Mouse (Mus musculus) urinary bladder, postnatal 10 days (tissue): ENCODE measurements around the gene Mymk.

Source experiments
- DNase-seq: peaks from one replicate; pipeline ENCODE4 v3.0.0; 2022; ENCODE audit warnings: low spot score

Mymk gene

DNA sequence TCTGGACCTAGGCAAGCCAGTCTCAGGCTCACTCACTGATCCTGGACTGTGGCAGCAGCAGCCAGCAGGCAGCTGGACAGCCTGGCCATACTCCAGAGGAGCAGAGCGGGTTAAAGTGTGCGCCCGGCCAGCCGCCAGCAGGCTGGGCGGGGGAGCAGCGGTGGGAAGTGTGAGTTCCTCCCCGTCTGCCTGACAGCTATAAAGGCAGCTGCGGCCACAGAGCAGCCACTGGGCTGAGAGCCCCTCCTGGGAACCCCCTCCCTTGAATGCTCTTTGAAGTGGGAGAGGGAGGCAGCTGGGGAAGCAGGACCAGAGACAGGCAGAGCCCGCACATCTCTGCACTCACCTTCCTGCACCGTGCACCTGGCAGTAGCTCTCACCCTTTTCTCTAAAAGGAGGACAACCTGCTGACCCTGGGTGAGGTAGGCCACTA lies 7.2 kb upstream of the Mymk start, which contains the start of gene Adamtsl2:
Adamtsl2 (plus strand) TSS at position 228 of the 433 bp plus-strand sequence.
- DNase-seq, result no peak

DNA sequence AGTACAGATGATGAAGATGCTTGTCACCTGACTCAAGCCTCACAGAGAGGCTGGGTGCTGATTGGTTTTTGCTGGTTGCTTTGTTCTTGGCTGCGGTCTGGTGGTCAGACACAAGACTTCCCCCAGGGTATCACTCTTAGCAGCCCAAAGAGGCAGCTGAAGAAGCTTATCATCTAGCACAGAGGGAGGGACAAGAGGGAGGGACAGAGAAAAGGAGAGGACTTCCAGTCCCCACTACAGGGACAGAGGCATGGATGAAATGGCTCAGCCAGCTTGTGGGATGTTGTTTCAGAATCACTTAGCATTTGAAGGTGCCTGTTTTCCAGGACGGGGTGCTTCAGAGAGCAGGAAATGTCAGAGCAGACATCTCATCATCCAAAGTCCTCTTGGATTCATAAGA lies 6.3 kb upstream of the Mymk start:
- no peak for DNase-seq

DNA sequence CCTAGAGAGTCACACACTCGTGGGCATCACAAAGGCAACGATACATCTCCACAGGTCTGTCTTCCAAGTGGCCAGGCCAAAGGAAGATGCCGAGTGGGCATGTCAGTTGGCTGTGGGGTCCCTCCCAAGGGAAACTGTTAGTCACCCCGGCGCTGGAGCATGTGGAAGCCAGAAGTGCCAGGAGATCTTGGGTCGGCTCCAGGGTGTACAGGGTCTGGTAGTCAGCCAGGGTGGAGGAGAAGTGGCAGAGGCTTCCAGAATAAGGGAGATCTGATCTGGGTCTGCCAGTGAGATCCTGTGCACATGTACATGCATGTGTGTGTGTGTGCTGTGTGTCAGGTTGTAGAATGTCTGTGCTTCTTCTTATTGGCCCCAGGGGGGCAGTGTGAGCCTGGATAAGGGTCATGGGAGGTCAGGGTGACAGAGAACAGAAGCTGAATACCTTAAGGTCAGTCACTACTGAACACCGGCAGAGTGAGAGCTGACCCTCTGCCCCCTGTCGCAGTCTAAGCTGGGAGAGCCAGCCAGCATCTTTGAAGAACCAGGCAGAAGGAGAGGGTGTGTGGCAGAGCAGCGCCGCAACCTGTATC lies 5.8 kb upstream of the Mymk start:
- no peak for DNase-seq

DNA sequence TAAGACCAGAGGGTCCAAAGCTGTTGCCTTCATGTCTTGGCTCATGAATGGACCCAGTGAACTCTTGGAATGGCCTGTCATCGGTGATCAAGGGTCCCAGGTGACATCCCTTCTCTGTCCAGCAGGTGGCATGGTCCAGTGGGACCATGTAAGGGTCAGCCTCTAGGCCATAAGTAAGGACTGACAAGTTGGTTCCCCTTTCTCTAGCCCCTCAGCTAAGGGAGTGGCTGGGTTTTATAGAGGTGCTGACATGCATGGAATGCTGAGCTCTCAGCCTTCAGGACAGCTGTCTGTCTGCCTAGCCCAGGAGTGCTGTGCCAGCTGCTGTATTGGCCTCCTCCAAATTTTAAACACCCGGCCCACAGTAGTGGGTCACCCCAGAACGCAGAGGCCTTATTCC lies 3.5 kb upstream of the Mymk start:
- DNase-seq, result no peak

DNA sequence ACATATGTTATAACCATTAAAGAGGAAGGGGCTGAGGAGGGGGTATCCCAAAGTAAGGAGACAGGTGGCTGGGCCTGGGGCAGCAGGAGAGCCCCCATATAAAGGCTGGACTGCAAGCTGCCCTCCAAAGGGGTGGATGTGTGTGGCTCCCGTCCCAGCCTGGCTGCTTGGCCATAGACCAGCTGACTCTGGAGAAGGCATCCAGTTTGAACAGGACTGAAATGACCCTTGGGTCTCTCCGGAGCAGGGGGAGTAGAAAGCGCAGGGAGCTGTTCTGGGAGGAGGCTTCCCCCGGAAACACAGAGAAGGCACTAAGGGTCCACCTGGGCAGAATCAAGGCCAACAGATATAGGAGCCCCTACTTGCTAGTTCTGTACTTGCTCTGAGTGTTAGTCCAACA lies 2.8 kb upstream of the Mymk start:
- no peak for DNase-seq

DNA sequence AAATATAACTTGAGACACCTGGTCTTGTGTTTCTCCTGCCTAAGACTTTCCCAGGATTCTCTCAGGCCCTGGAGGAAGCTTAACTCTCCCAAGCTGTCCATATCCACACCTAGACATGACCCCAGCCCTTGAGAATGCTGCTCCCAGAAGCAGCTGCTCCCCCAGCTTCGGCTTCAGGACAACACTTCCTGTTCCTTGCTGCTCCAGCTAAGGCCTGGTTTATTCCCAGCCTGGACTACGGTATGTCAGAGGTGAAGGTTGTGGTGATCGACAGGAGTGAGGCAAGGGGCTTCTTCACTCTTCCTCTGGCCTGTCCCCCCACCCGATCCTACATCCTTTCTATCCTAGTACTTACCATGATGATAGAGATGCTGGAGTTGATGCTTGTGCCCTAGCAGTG lies 1.4 kb upstream of the Mymk start:
- no peak for DNase-seq

DNA sequence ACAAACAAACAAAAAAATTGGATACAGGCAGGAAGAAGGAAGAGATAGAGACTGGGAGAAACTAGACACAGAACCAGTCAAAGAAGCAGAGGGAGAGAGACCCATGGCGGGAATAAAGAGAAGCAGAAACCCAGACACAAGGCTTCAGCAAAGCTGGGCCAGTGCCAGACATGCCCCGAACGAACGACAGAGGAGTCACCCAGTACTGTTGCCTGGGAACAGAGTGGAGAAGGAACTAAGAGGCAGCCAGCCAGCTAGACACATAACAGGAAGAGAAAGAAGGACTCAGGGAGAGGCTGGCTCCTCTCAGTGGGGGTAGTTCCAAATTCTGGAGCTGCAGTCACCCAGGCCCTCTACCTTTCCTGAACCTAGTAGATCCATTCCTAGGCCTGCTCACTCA lies 842 bp downstream of the Mymk start:
- no peak for DNase-seq

DNA sequence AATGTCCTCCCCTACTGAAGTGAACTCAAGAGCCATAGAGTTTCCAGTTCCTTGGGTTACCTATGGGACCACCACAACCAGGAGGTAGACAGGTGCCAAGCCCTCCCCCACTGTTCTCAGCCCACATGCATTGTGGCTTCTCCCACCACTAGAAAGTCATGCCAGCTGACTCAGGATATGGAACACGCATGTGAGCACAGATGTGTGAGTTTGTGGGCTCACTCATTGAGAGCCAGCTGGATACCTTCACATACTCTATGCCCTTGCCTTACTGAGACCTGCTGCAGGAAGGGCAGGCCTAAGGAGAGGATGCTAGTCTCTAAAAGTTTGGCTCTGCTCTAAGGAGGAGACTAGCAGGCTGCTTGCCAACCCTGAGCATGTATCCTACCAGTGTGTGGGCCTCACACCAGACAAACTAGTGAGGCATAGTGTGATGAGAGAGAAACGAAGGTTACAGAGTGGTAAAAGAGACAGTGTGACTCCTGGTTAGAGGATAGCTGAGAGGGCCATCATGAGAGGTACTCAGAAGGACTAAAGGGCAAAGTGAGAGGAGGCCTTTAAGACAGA lies 1.6 kb downstream of the Mymk start:
- DNase-seq, result no peak

DNA sequence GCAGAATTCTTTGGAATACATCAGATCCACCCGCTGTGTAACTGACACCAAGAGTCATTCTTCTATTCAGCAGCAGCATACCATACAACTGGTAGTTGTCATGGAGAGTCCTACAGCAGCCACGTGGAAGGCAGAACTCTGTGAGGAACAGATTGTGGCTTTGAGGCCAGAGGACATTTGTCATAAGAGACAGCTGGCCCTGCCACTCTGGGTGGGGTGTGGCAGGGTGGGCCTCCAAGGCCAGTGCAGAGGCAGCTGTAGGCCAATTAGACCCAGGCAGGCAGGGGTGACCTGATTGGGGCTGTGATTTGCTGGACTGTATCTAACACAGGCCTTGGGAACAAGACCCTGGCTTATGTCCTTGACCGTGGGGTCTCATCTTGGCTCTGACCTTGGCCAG lies 2.3 kb downstream of the Mymk start:
- DNase-seq, result no peak

DNA sequence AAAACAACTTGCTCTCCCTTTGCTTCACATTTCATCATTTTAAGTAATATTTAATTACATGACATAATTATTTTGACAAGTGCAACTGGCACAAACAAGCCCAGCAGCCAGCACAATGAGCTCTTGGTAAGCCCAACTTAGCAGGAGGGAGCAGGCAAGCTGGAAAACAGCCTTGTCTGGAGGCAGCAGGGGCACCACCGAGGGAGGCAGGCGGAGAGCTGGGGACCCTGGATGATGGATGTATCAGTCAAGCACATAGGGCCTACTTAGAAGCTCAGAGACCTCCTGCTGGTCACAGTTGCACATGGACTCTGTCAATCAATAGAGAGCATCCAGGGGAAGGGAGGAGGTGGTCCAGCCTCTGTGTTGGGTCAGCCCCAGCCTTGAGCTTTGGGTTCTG lies 4.0 kb downstream of the Mymk start:
- no peak for DNase-seq

DNA sequence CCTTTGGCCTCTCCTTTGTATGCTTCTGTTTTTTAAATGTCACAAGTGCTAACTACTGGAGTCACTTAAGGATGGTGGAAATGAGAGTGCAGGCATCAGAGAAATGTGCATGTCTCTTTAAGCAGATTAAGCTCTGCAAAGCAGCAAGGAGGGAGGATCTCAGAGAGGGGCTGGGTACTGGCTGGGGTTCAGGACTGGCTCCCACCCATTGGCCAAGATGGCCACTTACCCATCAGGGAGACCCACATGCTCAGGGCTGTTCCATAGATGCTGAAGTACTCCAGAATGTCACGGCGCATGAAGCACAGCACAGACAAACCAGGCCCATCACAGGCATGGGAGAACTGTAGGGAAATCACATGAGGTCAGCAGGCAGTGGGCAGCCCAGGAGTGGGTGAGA lies 4.9 kb downstream of the Mymk start:
- no peak for DNase-seq

DNA sequence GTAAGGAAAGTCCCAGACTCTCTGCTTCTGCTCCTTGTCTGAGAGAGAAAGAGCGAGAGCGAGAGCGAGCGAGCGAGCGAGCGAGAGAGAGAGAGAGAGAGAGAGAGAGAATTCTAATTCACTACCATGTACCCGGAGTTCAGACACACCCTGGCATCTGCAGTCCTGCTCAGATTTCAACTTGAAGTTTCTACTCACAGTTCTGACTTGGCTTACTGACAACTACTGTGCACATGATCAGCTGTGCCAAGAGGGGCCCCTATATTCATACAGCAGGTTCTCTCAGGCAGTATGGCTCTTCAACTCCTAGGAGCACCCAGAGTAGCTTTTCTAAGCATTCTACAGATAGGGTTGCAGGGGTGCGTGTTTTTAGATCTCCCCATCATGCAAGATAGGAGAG lies 12.8 kb downstream of the Mymk start:
- DNase-seq, result no peak

DNA sequence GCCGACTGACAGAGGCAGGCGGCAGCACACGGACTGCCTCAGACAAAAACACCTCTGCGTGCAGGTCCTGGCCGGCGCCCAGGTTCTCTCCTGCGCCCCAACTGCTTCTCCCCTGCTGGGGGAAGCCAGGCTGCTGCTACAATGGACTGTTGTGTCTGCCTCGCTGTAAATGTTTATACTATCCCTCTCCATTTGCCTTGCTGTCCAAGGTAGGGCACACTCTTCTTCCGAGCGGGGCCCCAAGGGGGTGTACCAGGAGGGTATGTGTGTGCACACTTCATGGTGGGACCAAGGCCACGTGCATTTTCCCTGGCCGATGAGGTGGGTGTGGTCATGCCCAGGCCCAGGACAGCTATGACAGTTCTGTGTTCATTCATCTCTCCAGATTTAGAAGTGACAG lies 13.2 kb downstream of the Mymk start:
- DNase-seq, result no peak

DNA sequence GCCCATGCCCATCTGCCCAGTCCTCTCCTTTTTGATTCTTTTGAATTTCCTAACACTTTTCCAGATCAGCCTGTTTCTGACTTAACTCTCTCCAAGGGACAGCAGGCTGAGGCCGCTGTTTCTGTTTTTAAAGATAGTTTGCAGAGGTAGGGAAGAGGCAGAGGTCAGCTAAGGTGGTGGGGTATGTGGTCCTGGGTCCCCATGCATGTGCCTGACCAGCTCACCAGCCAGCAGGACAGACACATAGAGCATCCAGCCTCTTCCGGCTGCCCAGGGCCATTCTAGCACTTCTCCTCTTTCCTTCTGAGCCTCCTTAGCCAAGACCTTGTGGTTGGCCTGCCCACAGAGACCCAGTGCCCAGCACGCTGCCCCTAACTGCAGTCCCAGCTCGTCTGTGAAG lies 13.7 kb downstream of the Mymk start:
- no peak for DNase-seq

DNA sequence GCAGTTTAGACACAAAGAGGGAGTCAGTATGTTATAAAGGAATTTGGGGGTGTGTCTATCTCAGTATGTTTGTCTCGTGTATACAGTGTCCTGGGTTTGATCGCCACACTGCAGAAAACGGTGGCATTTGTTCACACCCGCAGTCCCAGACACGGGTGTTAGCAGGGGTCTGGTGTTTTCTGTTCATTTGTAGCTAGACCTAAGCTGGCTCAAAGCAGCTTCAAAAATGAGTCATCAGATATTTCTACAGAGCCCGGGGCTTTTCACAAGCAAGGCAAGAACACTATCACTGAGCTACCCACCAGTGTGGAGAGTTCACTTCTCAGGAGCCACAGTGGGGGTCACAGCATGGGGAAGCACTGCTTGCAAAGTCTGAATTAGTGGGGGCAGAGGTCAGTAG lies 22.6 kb downstream of the Mymk start:
- no peak for DNase-seq

DNA sequence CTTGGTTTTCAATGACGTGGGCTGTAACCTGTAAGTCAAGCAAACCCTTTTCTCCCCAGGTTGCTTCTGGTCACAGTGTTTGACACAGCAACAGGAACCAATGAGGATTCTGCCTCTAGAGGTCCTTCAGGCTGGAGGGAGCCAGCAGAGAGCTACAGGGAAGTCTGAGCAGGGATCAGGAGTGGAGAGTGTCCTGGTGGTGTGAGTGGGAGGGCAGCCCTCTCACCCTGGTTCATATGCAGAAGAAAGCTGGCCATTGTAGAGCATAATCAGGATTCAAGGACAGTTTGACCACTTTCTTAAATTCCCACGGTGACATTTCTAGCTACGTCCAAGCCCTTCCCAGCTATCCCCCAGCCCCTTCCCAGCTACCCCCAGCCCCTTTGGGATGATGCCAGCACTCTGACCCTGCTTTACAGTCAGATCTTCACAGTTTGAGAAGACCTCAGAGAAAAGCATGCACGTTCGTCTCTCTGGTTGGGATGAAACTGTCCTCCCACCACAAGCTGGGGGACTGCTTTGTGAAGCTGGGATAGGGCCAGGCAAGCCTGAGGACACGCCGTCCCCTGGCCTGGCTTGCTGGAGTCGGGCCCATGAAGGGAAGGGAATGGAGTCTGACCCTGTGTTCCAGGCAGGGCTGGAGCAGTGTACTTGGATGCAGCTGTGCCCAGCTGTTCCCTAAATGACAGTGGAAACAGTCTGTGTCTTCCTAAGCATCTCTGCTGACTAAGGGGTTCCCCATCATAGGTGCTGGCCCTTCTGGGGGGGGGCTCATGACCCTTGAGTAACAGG lies 25.8 kb downstream of the Mymk start:
- DNase-seq, result no peak

DNA sequence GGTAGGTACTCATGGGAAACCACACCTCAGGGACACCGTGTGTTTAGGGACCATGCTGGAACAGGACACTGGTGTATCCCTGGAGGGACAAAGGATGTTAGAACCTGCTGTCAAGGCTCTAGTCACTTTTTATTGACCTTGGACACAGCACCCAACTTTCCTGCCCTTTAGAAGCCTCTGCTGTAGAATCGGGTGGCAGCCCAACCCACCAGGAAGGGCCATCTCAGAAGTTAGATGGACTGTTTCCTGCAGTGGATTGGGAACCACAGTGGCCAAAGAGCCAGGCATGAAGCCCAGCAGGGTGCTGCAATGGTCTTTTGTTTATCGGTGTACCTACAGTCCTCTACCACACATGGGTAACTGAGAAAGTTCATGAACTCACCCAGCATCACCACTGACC lies 27.3 kb downstream of the Mymk start:
- DNase-seq, result no peak

DNA sequence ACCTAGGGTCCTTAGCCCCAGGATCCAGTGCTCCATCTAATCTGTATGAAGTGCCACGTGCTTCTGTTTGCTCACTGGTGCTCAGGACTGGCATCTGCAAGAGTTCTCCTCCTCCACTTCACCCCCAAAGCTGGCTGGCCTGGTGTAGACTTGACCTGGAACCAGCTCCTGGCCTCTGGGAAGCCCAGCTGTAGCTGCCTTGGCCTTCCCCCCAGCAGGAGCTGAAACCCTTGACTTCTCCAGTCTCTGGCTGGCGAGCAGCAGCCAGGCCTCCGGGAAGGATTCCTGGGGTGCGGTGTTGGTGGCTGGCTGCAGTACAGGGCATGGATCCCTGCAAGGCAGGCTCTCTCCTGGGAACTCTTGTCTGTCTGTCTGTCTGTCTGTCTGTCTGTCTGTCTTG lies 27.8 kb downstream of the Mymk start:
- no peak for DNase-seq

DNA sequence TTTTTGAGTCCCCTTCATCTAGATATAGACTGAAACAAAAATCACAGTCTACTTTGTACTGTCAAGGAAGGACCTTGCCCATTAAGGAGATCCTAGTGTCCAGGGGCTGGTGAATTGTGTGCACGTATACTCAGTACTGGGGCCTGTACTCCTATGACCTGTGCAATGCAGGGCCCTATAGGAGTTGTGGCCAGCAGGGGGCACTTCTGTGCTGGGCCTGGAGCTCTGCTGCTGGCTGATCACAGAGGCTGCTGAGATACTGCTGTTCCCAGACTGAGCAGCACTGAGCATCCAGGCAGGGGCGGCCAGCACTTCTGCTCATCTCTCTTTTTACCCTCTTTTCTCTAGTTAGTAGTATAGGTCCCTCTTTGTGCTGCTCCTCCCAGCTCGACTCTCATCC lies 28.5 kb downstream of the Mymk start:
- DNase-seq, result peak; percentile 43

DNA sequence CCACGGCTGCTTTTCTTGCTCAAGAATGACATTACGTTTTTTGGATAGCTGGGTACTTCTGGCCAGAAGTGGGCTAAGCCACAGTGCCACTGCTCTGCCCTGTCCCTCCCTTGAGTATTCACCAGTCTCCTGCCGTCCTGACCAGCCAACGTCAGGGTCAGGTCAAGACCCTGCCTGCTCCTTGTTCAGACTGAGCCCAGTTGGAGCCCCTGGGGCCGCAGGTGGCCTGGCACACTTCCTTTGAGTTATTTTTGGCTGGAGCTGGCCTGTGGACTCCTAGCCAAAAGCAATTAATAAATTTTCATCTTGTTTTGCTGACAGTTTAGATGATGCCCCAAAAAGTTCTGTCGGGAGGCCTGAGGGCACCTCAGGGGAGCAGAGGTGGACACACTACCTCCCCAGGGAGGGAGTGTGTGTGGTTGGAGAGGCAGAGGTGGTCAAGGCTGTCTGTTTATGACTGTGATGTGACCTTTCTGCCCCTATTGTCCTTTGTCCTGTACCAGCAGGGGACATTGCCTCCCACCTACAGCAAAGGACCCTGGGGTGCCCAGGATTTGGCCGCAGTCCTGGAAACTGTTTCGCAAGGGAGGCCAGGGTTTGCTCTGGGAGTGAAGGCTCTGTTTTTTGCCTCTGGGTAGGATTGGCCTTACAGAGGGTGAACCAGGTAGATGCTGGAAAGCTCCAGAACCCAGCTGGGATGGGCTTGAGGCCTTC lies 29.7 kb downstream of the Mymk start:
- no peak for DNase-seq

DNA sequence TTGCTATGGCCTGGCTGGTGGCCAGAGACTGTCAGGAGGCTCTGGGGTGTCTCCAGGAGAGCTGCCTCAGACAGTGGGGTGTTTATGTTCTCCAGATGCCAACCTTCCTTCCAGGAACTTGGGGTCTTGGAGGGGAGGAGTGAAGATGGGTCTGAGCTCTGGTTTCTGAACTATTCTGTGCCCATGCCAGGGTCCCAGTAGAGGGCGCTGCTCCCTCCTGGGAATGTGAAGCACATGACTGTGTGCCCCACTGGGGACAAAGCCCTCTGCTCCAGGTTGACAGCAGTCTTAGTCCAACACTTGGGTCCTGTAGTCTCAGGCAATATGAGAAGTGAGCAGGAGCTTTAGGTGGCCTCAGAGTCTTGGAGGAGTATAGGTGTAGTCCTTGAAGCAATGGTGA lies 32.7 kb downstream of the Mymk start:
- DNase-seq, result no peak

DNA sequence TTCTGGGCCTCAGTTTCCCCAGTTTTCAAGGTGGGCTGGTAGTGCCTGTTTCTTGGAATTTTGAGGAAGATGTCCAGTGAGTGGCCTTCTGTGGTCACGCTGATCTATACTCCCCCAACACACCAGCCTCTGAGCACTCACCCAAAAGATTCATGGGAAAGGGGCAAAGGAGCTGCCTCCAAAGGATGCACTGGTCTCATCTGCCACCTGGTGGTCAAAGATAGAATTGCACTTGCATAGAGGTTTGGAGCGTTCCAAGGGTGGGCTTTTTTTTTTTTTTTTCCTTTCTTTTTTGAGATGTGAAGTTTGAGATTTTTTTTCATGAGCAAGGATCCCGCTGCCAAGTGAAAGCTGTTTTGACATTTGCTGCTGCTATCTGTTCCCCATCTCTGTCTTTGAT lies 33.4 kb downstream of the Mymk start:
- DNase-seq, result no peak

DNA sequence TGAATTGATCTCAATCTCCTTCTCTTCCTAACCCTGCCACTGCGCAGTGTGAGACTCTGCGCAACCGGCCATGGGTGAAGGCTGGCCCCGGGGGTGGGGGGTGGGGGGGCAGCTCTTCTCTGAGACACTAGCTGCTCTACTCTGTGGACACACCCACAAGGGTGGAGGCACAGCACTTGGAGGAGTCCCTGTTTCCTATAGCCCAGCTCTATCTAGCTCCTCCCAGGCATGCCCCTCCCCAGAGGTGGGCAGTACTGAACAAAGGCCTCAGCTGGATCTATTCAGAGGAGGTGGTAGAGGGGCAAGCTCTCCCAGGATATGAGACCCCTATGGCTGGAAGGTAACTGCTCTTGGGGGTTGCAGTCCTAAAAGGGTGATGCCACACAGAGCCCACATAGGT lies 35.0 kb downstream of the Mymk start:
- DNase-seq, result no peak
